Mouse (Mus musculus) liver, adult 2 months (tissue): ENCODE results near the gene Fam3a. TPM values are rescaled to one million over a fixed set of nuclear protein-coding genes. Genes with fewer than 3 reads are reported as not detected.

Experiments used
- DNase-seq: peaks from one replicate; pipeline ENCODE4 v3.0.0-alpha.2; 2011; ENCODE audit warnings: low read depth, low spot score; ENCODE audit errors: extremely low read depth
- H3K27ac ChIP-seq: fragments of 200-500 bp; replicated peaks from 2 replicates; pipeline ENCODE4 v1.5.1; 2012; ENCODE audit warnings: low read depth, mild to moderate bottlenecking, control low read depth, inconsistent platforms, low read length; ENCODE audit not compliant: insufficient read depth
- H3K27me3 ChIP-seq: fragments of 200-500 bp; 2 replicates; pipeline ENCODE4 v1.6.1; 2012; ENCODE audit warnings: mild to moderate bottlenecking, moderate library complexity, low read length, inconsistent platforms; ENCODE audit not compliant: control insufficient read depth, insufficient read depth
- H3K36me3 ChIP-seq: fragments of 200-500 bp; 2 replicates; pipeline ENCODE4 v1.6.1; 2012; ENCODE audit warnings: low read length, inconsistent platforms; ENCODE audit not compliant: control insufficient read depth, insufficient read depth
- H3K4me1 ChIP-seq: fragments of 200-500 bp; 2 replicates; pipeline ENCODE4 v1.6.1; 2011; ENCODE audit warnings: low read length; ENCODE audit not compliant: control insufficient read depth, insufficient read depth
- H3K4me3 ChIP-seq: fragments of 200-500 bp; 2 replicates; pipeline ENCODE4 v1.5.1; 2011; ENCODE audit warnings: low read depth, mild to moderate bottlenecking, control low read depth, low read length, moderate library complexity; ENCODE audit not compliant: insufficient read depth
- H3K79me2 ChIP-seq: fragments of 200-500 bp; 2 replicates; pipeline ENCODE4 v1.6.1; 2012; ENCODE audit warnings: inconsistent platforms, mild to moderate bottlenecking, low read length, moderate library complexity; ENCODE audit not compliant: control insufficient read depth, insufficient read depth
- H3K9ac ChIP-seq: fragments of 200-500 bp; 2 replicates; pipeline ENCODE4 v1.6.1; 2012; ENCODE audit warnings: low read depth, mild to moderate bottlenecking, control low read depth, inconsistent platforms, low read length
- CTCF ChIP-seq: fragments of 200-500 bp; IDR thresholded peaks from 2 replicates; pipeline ENCODE4 v1.5.1; 2011; ENCODE audit warnings: low read depth, low read length, control low read depth
- POLR2A ChIP-seq: fragments of 200-500 bp; IDR thresholded peaks from 2 replicates; pipeline ENCODE4 v1.6.1; 2011; ENCODE audit warnings: low read length, control low read depth; ENCODE audit not compliant: insufficient read depth; ENCODE audit errors: extremely low read depth
- WGBS: fragments of 180-500 bp; shearing (Covaris S2); methylation state at CpG from one replicate; pipeline ENCODE4 v1.1.7; 2018; 5-methylcytosine and 5-hydroxymethylcytosine counted together
- polyA plus RNA-seq: library from polyadenylated mRNA; depleted of rRNA; stranded (reverse); fragments of >200 nt; gene quantifications from 2 replicates; pipeline ENCODE4 v1.2.3, GENCODE M21; 2012; rRNA removed
- total RNA-seq: library from RNA; depleted of rRNA; stranded (reverse); fragments of >200 nt; gene quantifications from 2 replicates; pipeline ENCODE4 v1.2.3, GENCODE M21; 2014; rRNA removed

The Fam3a gene
- 5.8 and 8.1 TPM in 2 replicates for total RNA-seq
- polyA plus RNA-seq = 22.7 and 24.1 TPM in 2 replicates

GRCm38 (mm10) chrX:74392535-74393443, at the start of gene Fam3a, which contains the start of gene Ikbkg:
TSS of gene Fam3a (minus strand) at chrX:74393272.
TSS of gene Ikbkg (plus strand) at chrX:74393290.
- WGBS = under 1% methylated on average over 30 of the region's 30 CpGs
- Histone ChIP-seq H3K79me2 (no peaks in the 10 kb centered on the region), H3K27me3 (no peaks in the 10 kb centered on the region), H3K9ac (peak within 1 kb of the TSS; percentile 76), H3K36me3 (no peaks in the 10 kb centered on the region; the same call in none of the 2 replicates), H3K27ac (peak within 1 kb of the TSS; percentile 67), H3K4me1 (no peaks in the 10 kb centered on the region; the same call in 1 of the 2 replicates), H3K4me3 (peak within 1 kb of the TSS; percentile 88)
- DNase-seq = peak; percentile 80
- peak; percentile 64 for TF ChIP-seq POLR2A
- TF ChIP-seq CTCF = peak; percentile 59

- Histone ChIP-seq H3K36me3 (peaks cover 31% of the 10 kb centered on the region), H3K4me3 (peak overlapping the region; percentile 71), H3K4me1 (peaks cover 10% of the 10 kb centered on the region), H3K79me2 (peaks cover 10% of the 10 kb centered on the region; the same call in 1 of the 2 replicates), H3K27ac (peak overlapping the region; percentile 83), H3K27me3 (no peaks in the 10 kb centered on the region), H3K9ac (peak overlapping the region; percentile 76)
- 0 out of 2 replicates have a peak, but pooled peaks have one; percentile 26 for TF ChIP-seq POLR2A
- no peak for TF ChIP-seq CTCF
- WGBS = under 1% methylated on average over 22 of the region's 22 CpGs
- DNase-seq = peak; percentile 62
Measured at GRCm38 (mm10) chrX:74429290-74429821, 36.3 kb upstream of the Fam3a start.

GRCm38 (mm10) chrX:74428826-74429276, 35.8 kb upstream of the Fam3a start, which contains the start of gene G6pdx:
TSS of gene G6pdx (minus strand) at chrX:74429194.
- 1% methylated on average over 25 of the region's 25 CpGs for WGBS
- H3K9ac ChIP-seq = peak within 1 kb of the TSS; percentile 76
- H3K27ac ChIP-seq = peak within 1 kb of the TSS; percentile 83
- H3K36me3 ChIP-seq = peaks cover 29% of the 10 kb centered on the region
- TF ChIP-seq POLR2A (peak; percentile 53; the same call in 1 of the 2 replicates), CTCF (peak; percentile 18; the same call in 1 of the 2 replicates)
- H3K79me2 ChIP-seq = peaks cover 10% of the 10 kb centered on the region; the same call in 1 of the 2 replicates
- no peaks in the 10 kb centered on the region for H3K27me3 ChIP-seq
- H3K4me3 ChIP-seq = peak within 1 kb of the TSS; percentile 71
- peak; percentile 69 for DNase-seq
- H3K4me1 ChIP-seq = peaks cover 10% of the 10 kb centered on the region

- WGBS = 50% methylated on average over 35 of the region's 35 CpGs
Measured at GRCm38 (mm10) chrX:74428146-74428825, 35.2 kb upstream of the Fam3a start.

GRCm38 (mm10) chrX:74427116-74427515, 34.0 kb upstream of the Fam3a start:
- peaks cover 14% of the 10 kb centered on the region for H3K4me1 ChIP-seq
- peaks cover 10% of the 10 kb centered on the region; the same call in 1 of the 2 replicates for H3K79me2 ChIP-seq
- TF ChIP-seq CTCF (no peak), POLR2A (no peak)
- no peak overlapping the region; the same call in 1 of the 2 replicates for H3K4me3 ChIP-seq
- 16% methylated on average over 3 of the region's 3 CpGs for WGBS
- peaks cover 16% of the 10 kb centered on the region for H3K36me3 ChIP-seq
- peak overlapping the region; percentile 78 for H3K27ac ChIP-seq
- peak overlapping the region; percentile 57; the same call in 1 of the 2 replicates for H3K9ac ChIP-seq
- no peaks in the 10 kb centered on the region for H3K27me3 ChIP-seq
- DNase-seq = peak; percentile 57

More at GRCm38 (mm10) chrX:74428146-74428825, 35.2 kb upstream of the Fam3a start:
- no peaks in the 10 kb centered on the region for H3K27me3 ChIP-seq
- H3K79me2 ChIP-seq = peaks cover 10% of the 10 kb centered on the region; the same call in 1 of the 2 replicates
- TF ChIP-seq POLR2A (no peak), CTCF (no peak)
- peaks cover 24% of the 10 kb centered on the region for H3K36me3 ChIP-seq
- H3K4me1 ChIP-seq = peaks cover 14% of the 10 kb centered on the region
- H3K9ac ChIP-seq = peak overlapping the region; percentile 43
- peak overlapping the region; percentile 71 for H3K4me3 ChIP-seq
- H3K27ac ChIP-seq = 0 out of 2 replicates have a peak overlapping the region, but pooled peaks have one; percentile 14
- DNase-seq = peak; percentile 24
